Mouse (Mus musculus): Measurements from ENCODE around the gene Soga1. TPM values are rescaled to one million over a fixed set of nuclear protein-coding genes. Genes with fewer than 3 reads are reported as not detected.
A peak's percentile ranks its signal among the peaks of the same experiment; 100 is the strongest.

Gene Soga1
- total RNA-seq, 2 experiments from 2014 or later = 2.8 to 4.5 TPM

DNA sequence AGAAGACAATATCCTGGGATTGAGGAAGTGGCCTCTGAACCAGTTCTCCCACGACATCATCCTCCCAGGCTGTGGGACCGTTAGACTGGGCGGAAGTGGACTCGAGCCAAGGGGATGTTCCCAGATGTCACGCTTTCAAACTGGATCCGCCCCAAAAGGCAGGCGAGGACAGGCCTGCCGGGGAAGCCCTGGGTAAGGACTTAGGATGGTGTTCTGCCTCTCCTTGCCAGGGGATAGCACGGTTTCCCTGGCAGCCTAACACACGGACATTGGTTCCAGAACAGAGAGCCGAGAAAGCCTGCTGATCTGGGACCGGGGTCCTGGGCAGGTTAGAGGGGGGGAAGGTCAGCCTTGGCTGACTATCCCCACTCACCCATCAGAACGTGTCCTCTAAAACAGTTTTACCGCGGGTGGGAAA lies 1.4 kb downstream of the Soga1 start:
- DNase-seq = peak; percentile 91
- intact Hi-C loops (cut with DNase I) = loop anchor here (5.0 kb wide), 1 partner anchor 215 kb away; the partner anchor contains the start of gene Rab5if
- Histone ChIP-seq H3K27ac (peak overlapping the region; percentile 86), H3K4me3 (peak overlapping the region; percentile 93)
- no peak for TF ChIP-seq CTCF (IDR thresholded peaks at IDR 0.05)

DNA sequence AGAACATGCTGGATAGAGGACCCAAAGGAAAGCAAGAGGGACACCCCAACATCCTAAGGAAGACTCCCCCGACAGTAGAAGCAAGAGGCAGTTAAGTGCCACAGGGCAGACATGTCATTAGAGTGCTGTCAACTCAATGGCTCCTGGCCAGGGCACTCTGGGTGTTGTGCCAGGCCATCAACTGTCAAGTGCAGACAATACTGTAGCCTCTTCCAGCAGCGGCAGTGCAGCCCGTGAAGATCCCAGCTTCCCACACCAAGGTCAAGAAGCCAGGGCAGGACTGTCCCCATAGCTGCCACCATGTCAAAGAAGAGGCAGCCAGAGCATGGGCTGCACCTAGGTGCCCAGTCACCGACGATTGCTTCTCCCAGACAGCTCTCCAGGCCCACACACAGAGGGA lies 1.9 kb downstream of the Soga1 start:
- no peak for TF ChIP-seq CTCF (IDR thresholded peaks at IDR 0.05)
- peak overlapping the region; percentile 86 for H3K27ac ChIP-seq
- intact Hi-C loops (cut with DNase I) = loop anchor here (5.0 kb wide), 1 partner anchor 215 kb away; the partner anchor contains the start of gene Rab5if
- peak overlapping the region; percentile 93 for H3K4me3 ChIP-seq
- no peak for DNase-seq

DNA sequence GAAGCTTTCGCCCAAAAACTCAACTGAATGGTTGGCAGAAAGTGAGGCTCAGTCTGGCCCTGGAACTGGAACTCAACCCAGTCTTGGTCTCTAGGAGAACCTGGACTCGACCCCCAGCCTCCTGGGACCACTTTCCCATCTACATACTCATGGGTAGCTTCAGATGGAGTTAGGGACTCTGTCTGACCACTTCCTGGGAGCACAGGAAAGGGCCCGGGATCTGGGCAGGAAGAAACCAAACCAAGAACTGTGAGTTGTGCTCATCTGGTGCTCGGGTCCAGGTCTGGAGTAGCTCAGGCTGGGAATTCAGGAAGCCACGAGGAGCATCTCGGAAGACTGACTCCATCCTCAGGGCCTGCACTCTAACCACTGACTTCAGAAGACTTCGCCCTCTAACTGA lies 2.5 kb downstream of the Soga1 start:
- Histone ChIP-seq H3K27ac (peak overlapping the region; percentile 86), H3K4me3 (peak overlapping the region; percentile 93)
- DNase-seq = no peak
- intact Hi-C loops (cut with DNase I) = loop anchor here (5.0 kb wide), 1 partner anchor 214 kb away; the partner anchor contains the start of gene Rab5if
- no peak for TF ChIP-seq CTCF (IDR thresholded peaks at IDR 0.05)

DNA sequence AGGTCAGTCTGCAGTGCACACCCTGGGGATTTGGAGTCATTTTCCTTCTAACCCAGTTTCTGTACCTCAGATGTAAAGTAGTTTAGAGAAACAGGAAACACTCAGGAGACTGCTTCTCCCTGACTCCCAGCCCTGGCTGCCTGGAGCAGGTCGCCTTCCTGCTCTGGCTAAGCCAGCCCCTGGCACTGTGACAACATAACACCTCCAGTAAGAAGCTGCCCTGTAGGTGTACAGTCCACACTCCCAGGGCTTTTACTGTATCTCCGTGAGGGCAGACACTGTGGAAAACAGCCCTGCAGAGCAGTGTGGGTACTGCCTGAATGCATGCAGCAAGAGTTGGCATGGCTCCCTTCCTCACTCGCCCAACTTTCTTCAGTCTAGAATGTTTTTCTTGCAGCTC lies 3.4 kb downstream of the Soga1 start:
- DNase-seq = peak; percentile 48
- Histone ChIP-seq H3K4me3 (peak overlapping the region; percentile 93), H3K27ac (peak overlapping the region; percentile 86)
- no peak for TF ChIP-seq CTCF (IDR thresholded peaks at IDR 0.05)
- intact Hi-C loops (cut with DNase I) = loop anchor here (5.0 kb wide), 1 partner anchor 213 kb away; the partner anchor contains the start of gene Rab5if

DNA sequence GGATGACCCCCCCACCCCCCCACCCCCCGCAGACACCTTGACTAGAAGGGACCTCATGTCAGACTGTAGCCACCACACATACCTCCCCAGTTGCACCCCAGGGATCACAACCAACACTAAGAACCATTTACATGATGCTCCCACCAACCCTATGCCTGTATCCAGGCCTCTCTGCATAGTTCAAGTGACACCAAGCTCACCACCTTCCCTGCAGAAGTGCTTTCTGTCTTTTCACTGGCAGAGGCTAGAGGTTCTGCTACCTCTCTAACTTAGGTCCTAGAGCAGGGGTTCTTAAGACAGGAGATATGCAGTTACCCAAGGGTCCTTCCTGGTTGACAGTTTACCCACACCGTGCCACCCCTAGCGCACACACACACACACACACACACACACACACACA lies 3.8 kb downstream of the Soga1 start:
- Histone ChIP-seq H3K4me3 (peak overlapping the region; percentile 43), H3K27ac (peak overlapping the region; percentile 86)
- TF ChIP-seq CTCF (IDR thresholded peaks at IDR 0.05) = no peak
- intact Hi-C loops (cut with DNase I) = loop anchor here (5.0 kb wide), 1 partner anchor 213 kb away; the partner anchor contains the start of gene Rab5if
- no peak for DNase-seq

DNA sequence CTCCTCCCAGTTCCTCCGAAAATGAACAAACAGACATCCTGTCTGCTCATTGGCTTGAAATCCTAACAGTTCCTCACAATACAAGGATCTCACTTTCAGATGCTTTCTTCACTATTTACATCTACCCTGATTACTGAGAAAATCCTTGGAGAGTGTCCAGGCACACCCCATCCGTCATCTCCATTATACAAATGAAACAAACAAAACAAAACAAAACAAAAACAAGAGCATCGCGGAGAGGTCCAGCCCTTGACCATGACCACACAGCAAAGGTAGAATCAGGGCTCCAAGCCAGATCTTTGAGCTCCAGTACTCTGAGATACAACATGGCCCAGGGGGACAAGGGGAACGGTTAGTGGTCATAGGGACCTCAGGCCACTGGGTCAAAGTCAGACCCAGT lies 4.3 kb downstream of the Soga1 start:
- DNase-seq = no peak
- H3K4me3 ChIP-seq = peak overlapping the region; percentile 43
- intact Hi-C loops (cut with DNase I) = loop anchor here (5.0 kb wide), 1 partner anchor 212 kb away; the partner anchor contains the start of gene Rab5if
- TF ChIP-seq CTCF (IDR thresholded peaks at IDR 0.05) = no peak
- peak overlapping the region; percentile 86 for H3K27ac ChIP-seq

DNA sequence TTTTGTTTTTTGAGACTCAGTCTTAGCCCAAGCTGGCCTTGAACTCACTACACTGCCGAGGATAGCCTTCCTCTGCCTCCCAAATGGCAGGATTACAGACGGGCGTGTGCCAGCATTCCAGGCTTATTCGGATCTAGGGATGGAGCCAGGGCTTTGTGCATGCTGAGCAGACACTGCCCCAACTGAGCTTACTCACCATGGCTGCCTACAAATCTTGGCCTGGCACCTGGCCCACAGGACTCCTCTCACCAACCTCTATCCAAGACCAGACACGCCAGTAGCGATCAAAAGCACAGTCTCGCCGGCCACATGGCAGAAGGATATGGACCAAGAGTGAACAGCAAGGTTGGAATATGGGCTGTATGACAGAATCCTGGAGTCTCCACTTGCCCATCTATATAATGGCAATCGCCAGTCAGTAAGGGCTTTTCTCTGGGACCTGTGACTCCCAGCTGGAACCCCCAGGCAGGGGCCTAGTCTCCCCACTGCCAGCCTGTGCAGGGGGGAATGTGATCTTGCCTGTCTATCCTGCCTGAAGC lies 4.8 kb downstream of the Soga1 start:
- DNase-seq = peak; percentile 66
- TF ChIP-seq CTCF (IDR thresholded peaks at IDR 0.05) = no peak
- intact Hi-C loops (cut with DNase I) = no loop called here
- H3K27ac ChIP-seq = peak overlapping the region; percentile 32
- H3K4me3 ChIP-seq = no peak overlapping the region

DNA sequence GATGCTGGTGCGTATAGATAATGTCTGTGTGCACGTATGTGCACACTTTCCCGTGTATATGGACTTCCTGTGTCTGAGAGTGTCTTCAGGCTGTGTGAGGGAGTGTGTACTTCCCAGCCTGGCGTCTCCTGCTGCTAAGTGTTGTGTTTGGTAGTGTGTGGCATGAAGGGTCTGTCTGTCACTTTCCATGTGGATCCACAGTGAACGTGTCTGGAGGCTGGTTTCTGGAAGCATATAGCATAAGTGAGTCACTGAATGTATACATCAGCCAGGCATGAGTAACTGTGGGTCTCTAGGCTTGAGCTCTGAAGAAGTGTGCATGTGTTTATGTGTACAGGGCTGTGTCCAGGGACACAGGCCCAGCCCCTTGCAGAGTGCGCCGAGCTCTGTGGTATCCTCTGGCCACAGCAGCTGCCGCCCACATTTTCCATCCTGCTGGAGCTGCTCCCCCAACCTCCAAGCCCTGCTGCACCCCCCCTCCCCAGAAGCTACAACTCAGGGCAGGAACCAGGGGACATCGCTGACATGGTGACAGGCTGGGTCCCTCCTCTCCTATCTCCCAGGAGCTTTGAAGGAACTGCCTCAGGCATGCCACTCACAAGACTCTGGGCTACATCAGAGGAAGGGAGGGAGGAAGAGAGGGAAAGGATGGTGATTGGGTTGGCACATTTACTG lies 5.5 kb downstream of the Soga1 start:
- intact Hi-C loops (cut with DNase I) = no loop called here
- DNase-seq = no peak
- no peak overlapping the region for H3K4me3 ChIP-seq
- TF ChIP-seq CTCF (IDR thresholded peaks at IDR 0.05) = no peak
- peak overlapping the region; percentile 32 for H3K27ac ChIP-seq

DNA sequence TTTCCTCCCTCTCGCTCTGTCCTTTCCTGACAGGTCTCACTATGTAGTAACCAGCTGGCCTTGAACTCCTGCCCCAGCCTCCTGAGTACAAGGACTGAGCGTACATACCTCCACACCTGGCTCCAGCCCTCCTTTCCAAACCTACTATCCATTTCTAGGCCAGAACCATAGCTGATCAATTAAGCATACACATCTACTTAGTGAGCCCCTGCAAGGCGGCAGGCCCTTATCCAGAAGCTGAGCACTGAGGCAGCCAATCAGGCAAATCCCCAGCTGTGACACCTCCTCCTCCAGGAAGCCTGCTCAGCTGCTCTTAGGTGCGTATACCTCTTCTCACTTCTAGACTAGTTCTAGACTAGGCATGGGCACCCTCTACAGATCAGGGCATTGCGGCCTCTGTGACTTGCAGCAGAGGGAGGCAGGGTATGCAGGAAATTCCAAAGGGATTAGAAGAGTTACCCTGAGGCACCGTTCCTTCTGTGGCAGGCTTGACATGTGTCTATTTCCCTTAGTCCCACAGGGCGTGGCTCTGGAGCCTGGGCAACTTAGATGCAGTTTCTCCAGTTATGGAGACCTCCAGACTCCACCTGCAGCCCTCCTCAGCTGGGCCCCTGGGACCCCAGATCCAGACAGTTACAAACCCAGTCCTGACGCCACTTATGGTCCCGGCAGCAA lies 6.6 kb downstream of the Soga1 start:
- DNase-seq = no peak
- TF ChIP-seq CTCF (IDR thresholded peaks at IDR 0.05) = no peak
- intact Hi-C loops (cut with DNase I) = no loop called here
- Histone ChIP-seq H3K27ac (peak overlapping the region; percentile 71), H3K4me3 (no peak overlapping the region)

DNA sequence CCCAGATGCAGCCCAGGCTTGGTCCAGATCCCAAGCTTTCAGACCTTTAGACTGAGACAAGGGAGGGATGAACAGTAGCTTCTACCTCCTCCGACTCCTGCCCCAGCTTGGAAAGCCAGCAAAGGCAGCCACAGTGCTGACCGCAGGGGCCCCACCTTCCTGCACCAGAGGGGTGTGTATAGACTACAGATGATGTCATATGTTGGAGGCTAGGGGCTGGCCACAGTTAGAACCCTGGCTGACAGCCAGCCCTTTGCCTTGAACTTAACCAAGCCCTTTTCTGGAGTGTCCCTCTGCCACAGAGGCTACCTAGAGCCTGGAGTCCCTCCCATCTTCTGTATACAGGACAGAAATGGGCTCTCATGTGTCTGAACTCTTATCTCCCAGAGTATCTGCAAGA lies 7.5 kb downstream of the Soga1 start:
- intact Hi-C loops (cut with DNase I) = no loop called here
- peak overlapping the region; percentile 71 for H3K27ac ChIP-seq
- DNase-seq = peak; percentile 83
- no peak for TF ChIP-seq CTCF (IDR thresholded peaks at IDR 0.05)
- no peak overlapping the region for H3K4me3 ChIP-seq

DNA sequence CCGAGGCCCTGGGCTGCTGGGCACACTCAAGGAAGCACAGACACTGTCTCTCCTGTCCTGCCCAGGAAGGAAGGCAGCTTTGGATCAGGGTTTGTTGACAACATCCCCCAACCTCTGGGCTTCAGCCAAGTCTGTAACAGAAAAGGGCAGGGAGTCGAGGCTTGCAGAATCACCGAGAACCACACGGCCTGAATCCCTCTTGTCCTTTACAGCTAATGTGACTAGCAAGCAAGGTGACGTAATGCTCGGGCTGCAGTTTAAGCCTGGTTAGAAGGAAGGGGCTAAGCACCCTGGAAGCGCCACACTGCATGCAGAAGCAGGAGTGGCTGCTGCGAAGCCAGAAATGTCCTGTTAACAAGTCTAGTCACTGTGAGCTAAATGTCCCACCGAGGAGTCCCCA lies 8.7 kb downstream of the Soga1 start:
- Histone ChIP-seq H3K4me3 (peak overlapping the region; percentile 42), H3K27ac (peak overlapping the region; percentile 81)
- no peak for TF ChIP-seq CTCF (IDR thresholded peaks at IDR 0.05)
- DNase-seq = peak; percentile 44
- intact Hi-C loops (cut with DNase I) = no loop called here

DNA sequence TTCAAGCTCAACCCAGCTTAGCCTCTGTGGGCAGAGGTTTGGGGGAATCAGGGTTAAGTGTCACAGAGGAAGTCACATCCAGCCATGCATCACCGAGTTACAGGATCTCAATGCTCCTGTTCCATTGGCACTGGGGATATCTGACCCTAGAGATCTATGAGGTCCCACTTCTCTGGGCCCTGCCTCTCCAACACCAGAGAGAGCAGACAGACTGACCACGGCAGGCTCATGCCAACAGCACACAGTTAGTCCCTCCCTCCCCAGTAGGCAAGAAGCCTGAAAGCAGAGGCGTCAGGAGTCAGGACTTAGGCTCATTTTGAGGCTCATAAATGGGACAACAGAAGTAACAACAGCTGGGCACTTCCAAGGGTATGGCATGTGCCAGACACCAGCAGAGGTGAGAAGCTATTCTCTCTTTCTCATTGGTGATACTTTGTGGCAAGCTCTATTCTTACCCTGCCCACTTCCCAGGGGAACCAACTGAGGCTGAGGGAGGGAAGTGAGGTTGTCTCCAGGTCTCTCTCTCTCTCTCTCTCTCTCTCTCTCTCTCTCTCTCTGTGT lies 9.2 kb downstream of the Soga1 start:
- TF ChIP-seq CTCF (IDR thresholded peaks at IDR 0.05) = no peak
- intact Hi-C loops (cut with DNase I) = no loop called here
- H3K27ac ChIP-seq = peak overlapping the region; percentile 81
- no peak for DNase-seq
- peak overlapping the region; percentile 33; the same call in 1 of the 2 replicates for H3K4me3 ChIP-seq

DNA sequence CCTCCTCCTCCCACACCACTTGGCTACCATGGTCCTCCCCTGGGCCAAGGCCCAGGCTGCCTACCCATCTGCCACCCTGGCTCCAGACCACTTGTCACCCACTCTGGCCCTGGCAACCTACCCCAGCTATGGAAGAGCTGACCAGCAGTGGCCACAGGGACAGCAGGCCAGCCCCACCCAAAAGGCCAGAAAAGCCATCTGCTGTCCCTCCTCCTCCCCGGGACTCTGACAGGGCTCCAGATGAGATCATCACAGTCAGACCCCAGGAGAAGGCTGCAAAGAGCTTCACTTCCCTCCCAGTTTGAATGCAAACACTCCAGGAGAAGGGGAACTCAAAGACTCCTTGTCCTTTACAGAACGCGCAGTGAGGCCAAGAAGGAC lies 9.7 kb downstream of the Soga1 start:
- intact Hi-C loops (cut with DNase I) = no loop called here
- peak overlapping the region; percentile 33 for H3K4me3 ChIP-seq
- no peak for TF ChIP-seq CTCF (IDR thresholded peaks at IDR 0.05)
- peak overlapping the region; percentile 81 for H3K27ac ChIP-seq
- DNase-seq = peak; percentile 67
